Mouse (Mus musculus) liver, embryonic 12.5 days (tissue): ENCODE data around the gene Tmem123. TPM values are rescaled to one million over a fixed set of nuclear protein-coding genes. Genes with fewer than 3 reads are reported as not detected.

Experiments used
- ATAC-seq: fragments of 200-750 bp; cut with Nextera tagmentation; 2 replicates; pipeline ENCODE4 v1.8.0; 2017; ENCODE audit warnings: moderate number of reproducible peaks, mild to moderate bottlenecking, moderate library complexity
- H3K27ac ChIP-seq: fragments of 300-500 bp; sonication (generic); 2 replicates; pipeline ENCODE4 v1.5.1; 2016; ENCODE audit warnings: mild to moderate bottlenecking
- H3K27me3 ChIP-seq: fragments of 300-500 bp; sonication (generic); replicated peaks from 2 replicates; pipeline ENCODE4 v1.6.1; 2016; ENCODE audit warnings: mild to moderate bottlenecking, moderate library complexity
- H3K36me3 ChIP-seq: fragments of 300-500 bp; sonication (generic); 2 replicates; pipeline ENCODE4 v1.6.1; 2016; ENCODE audit warnings: mild to moderate bottlenecking, moderate library complexity
- H3K4me1 ChIP-seq: fragments of 300-500 bp; sonication (generic); 2 replicates; pipeline ENCODE4 v1.6.1; 2016
- H3K4me2 ChIP-seq: fragments of 300-500 bp; sonication (generic); 2 replicates; pipeline ENCODE4 v1.6.1; 2016; ENCODE audit warnings: mild to moderate bottlenecking, moderate library complexity
- H3K4me3 ChIP-seq: fragments of 300-500 bp; sonication (generic); 2 replicates; pipeline ENCODE4 v1.5.1; 2016; ENCODE audit warnings: mild to moderate bottlenecking, moderate library complexity
- H3K9ac ChIP-seq: fragments of 300-500 bp; sonication (generic); 2 replicates; pipeline ENCODE4 v1.6.1; 2016; ENCODE audit warnings: mild to moderate bottlenecking, moderate library complexity
- H3K9me3 ChIP-seq: fragments of 300-500 bp; sonication (generic); replicated peaks from 2 replicates; pipeline ENCODE4 v1.6.1; 2016; ENCODE audit warnings: mild to moderate bottlenecking, moderate library complexity
- WGBS: fragments of 180-500 bp; shearing (Covaris S2); methylation state at CpG from one replicate; pipeline ENCODE4 v1.1.7; 2016; ENCODE audit not compliant: insufficient replicate concordance; 5-methylcytosine and 5-hydroxymethylcytosine counted together
- polyA plus RNA-seq: library from polyadenylated mRNA; unstranded; fragments of >200 nt; fragmentation: Nextera tagmentation; extraction: Ambion mirVana; gene quantifications from 2 replicates; pipeline ENCODE4 v1.2.1, GENCODE M21; 2016

Gene Tmem123
- polyA plus RNA-seq, 1 experiment from 2014 or later = 59.4 TPM

GRCm38 (mm10) chr9:7776940-7777339 lies 13.1 kb downstream of the Tmem123 start:
- Histone ChIP-seq H3K9me3 (no peaks in the 10 kb centered on the region), H3K36me3 (peaks cover 68% of the 10 kb centered on the region), H3K4me2 (no peak overlapping the region), H3K27ac (no peak overlapping the region), H3K4me1 (peaks cover 60% of the 10 kb centered on the region), H3K4me3 (no peak overlapping the region), H3K9ac (no peak overlapping the region), H3K27me3 (no peaks in the 10 kb centered on the region)
- no peak for ATAC-seq
- 92% methylated on average over 1 of the region's 1 CpGs for WGBS

DNA sequence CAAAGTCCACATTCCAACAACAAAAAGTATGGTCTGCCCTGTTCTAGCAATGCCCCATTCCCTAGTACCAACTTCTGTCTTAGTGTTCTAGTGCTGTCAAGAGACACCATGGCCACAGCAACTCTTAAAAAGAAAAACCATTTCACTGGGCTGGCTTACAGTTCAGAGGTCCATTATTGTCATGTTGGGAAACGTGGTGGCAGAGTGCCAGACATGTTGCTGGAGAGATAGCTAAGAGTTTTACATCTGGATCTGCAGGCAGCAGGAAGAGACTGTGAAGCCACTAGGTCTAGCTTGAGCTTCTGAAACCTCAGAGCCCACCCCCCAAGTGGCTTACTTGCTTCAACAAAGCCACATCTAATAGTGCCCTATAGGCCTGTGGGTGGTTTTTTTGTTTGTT lies 13.8 kb downstream of the Tmem123 start:
- H3K9me3 ChIP-seq = no peaks in the 10 kb centered on the region
- ATAC-seq = no peak
- 54% methylated on average over 1 of the region's 1 CpGs for WGBS
- H3K4me3 ChIP-seq = no peak overlapping the region
- H3K4me2 ChIP-seq = no peak overlapping the region
- peaks cover 61% of the 10 kb centered on the region for H3K36me3 ChIP-seq
- peaks cover 60% of the 10 kb centered on the region for H3K4me1 ChIP-seq
- H3K27ac ChIP-seq = no peak overlapping the region
- H3K9ac ChIP-seq = no peak overlapping the region
- H3K27me3 ChIP-seq = no peaks in the 10 kb centered on the region

DNA sequence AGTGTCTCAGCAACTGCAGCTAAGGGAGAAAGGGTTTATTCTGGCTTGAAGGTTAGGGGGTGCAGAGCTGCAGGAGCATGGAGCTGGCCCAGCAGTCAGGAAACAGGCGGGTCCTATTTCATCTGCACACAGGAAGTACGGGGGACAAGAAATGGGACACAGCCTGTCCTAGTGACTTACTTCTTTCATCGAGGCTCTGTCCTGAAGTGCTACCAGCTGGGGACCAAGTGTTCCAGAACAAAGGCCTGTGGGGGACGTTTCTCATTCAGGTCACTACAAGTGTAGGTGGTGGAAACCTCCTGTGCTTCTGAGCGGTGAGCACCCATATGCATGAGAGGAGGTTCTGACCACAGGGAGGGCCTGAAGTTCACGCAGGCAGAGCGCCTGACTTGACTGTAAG lies 14.9 kb downstream of the Tmem123 start:
- ATAC-seq = no peak
- no peaks in the 10 kb centered on the region for H3K9me3 ChIP-seq
- no peak overlapping the region for H3K4me3 ChIP-seq
- H3K9ac ChIP-seq = no peak overlapping the region
- peaks cover 62% of the 10 kb centered on the region for H3K4me1 ChIP-seq
- H3K36me3 ChIP-seq = peaks cover 58% of the 10 kb centered on the region
- no peak overlapping the region for H3K4me2 ChIP-seq
- H3K27ac ChIP-seq = no peak overlapping the region; the same call in 1 of the 2 replicates
- 74% methylated on average over 7 of the region's 7 CpGs for WGBS
- H3K27me3 ChIP-seq = no peaks in the 10 kb centered on the region

- Histone ChIP-seq H3K4me1 (peaks cover 57% of the 10 kb centered on the region), H3K27ac (peak overlapping the region; percentile 77), H3K9me3 (no peaks in the 10 kb centered on the region), H3K4me3 (no peak overlapping the region), H3K4me2 (peak overlapping the region; percentile 50), H3K36me3 (peaks cover 64% of the 10 kb centered on the region), H3K27me3 (no peaks in the 10 kb centered on the region), H3K9ac (no peak overlapping the region)
- no peak for ATAC-seq
- WGBS = 57% methylated on average over 4 of the region's 4 CpGs
These were observed 15.9 kb downstream of the Tmem123 start for GRCm38 (mm10) chr9:7779786-7780185.

DNA sequence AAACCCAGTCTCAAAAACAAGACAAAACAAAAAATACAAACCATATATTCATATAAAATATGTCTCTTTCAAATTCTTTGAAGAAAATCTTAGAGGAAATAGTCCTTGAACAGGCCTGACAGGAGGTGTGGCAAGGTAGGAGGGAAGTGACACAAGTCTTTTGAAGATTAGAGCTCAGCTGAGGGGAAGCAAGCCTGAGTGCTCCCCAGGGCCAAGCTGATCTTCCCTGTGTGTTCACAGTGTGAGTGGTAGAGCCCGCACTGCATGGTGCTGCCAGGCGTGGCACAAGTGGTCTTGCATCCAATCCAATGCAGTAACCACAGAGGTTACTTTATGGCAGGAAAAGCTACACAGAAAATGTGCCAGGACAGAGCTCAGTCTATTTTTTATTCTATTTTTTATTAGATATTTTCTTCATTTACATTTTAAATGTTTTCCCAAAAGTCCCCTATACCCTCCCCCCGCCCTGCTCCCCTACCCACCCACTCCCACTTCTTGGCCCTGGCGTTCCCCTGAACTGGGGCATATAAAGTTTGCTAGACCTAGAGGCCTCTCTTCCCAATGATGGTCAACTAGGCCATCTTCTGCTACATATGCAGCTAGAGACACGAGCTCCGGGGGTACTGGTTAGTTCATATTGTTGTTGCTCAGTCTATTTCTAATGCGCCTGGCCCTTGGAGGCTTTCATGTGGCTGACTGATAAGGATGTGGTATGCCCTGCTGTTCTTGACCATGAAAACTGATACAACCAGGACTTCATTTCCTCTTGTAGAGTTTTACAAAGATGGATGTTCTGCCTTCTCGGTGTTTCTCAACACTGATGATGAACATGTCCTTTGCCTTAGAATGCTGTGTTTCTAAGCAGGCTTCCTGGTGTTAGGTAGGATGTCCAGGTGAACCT lies 16.7 kb downstream of the Tmem123 start:
- ATAC-seq = peak; percentile 86
- Histone ChIP-seq H3K4me3 (no peak overlapping the region), H3K9ac (peak overlapping the region; percentile 24; the same call in 1 of the 2 replicates), H3K36me3 (peaks cover 71% of the 10 kb centered on the region), H3K9me3 (no peaks in the 10 kb centered on the region), H3K4me1 (peaks cover 53% of the 10 kb centered on the region), H3K27ac (peak overlapping the region; percentile 77), H3K4me2 (peak overlapping the region; percentile 50), H3K27me3 (no peaks in the 10 kb centered on the region)
- 35% methylated on average over 8 of the region's 8 CpGs for WGBS

GRCm38 (mm10) chr9:7783823-7784614 lies 20.2 kb downstream of the Tmem123 start:
- Histone ChIP-seq H3K4me1 (peaks cover 62% of the 10 kb centered on the region), H3K4me3 (no peak overlapping the region), H3K27me3 (no peaks in the 10 kb centered on the region), H3K9me3 (no peaks in the 10 kb centered on the region), H3K4me2 (no peak overlapping the region), H3K27ac (no peak overlapping the region), H3K9ac (no peak overlapping the region), H3K36me3 (peaks cover 61% of the 10 kb centered on the region)
- ATAC-seq = no peak
- WGBS = 81% methylated on average over 15 of the region's 15 CpGs

DNA sequence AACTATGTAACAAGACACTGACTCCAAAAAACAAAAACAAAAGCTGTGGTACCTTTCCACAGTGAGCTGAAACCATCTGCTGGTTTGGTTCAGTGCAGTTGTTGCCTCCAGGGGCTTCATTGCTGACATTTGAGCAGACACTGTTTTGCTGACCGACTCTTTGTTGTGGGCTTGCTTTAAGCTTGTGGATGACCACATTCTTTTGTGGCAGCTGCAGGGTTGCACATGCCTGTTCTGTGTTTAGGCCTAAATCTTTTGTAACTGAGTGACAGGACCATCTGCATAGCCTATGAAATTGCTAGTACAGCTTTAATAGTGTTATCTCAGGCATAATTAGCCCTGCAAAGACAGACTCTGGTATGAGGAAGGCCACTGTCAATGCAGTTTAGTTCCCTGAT lies 20.8 kb downstream of the Tmem123 start:
- Histone ChIP-seq H3K27me3 (no peaks in the 10 kb centered on the region), H3K36me3 (peaks cover 58% of the 10 kb centered on the region), H3K9ac (no peak overlapping the region), H3K9me3 (no peaks in the 10 kb centered on the region), H3K4me1 (peaks cover 62% of the 10 kb centered on the region), H3K4me2 (no peak overlapping the region), H3K27ac (no peak overlapping the region), H3K4me3 (no peak overlapping the region)
- no peak for ATAC-seq
- WGBS = 63% methylated on average over 1 of the region's 1 CpGs

- ATAC-seq = no peak
- Histone ChIP-seq H3K36me3 (peaks cover 63% of the 10 kb centered on the region), H3K9me3 (no peaks in the 10 kb centered on the region), H3K4me1 (peaks cover 62% of the 10 kb centered on the region), H3K27ac (no peak overlapping the region), H3K9ac (no peak overlapping the region), H3K4me2 (no peak overlapping the region), H3K27me3 (no peaks in the 10 kb centered on the region), H3K4me3 (no peak overlapping the region)
- 85% methylated on average over 3 of the region's 3 CpGs for WGBS
These were observed 21.6 kb downstream of the Tmem123 start for GRCm38 (mm10) chr9:7785396-7785795.

GRCm38 (mm10) chr9:7786086-7786485 lies 22.2 kb downstream of the Tmem123 start:
- Histone ChIP-seq H3K4me1 (peaks cover 62% of the 10 kb centered on the region), H3K27me3 (no peaks in the 10 kb centered on the region), H3K27ac (0 out of 2 replicates have a peak overlapping the region, but pooled peaks have one; percentile 32), H3K36me3 (peaks cover 67% of the 10 kb centered on the region), H3K4me2 (no peak overlapping the region), H3K9ac (no peak overlapping the region), H3K9me3 (no peaks in the 10 kb centered on the region), H3K4me3 (no peak overlapping the region)
- 88% methylated on average over 7 of the region's 7 CpGs for WGBS
- no peak for ATAC-seq

- Histone ChIP-seq H3K27ac (peak overlapping the region; percentile 31), H3K4me2 (no peak overlapping the region), H3K9me3 (no peaks in the 10 kb centered on the region), H3K4me3 (no peak overlapping the region), H3K27me3 (no peaks in the 10 kb centered on the region), H3K36me3 (peaks cover 72% of the 10 kb centered on the region), H3K4me1 (peaks cover 63% of the 10 kb centered on the region), H3K9ac (no peak overlapping the region)
- 79% methylated on average over 6 of the region's 6 CpGs for WGBS
- ATAC-seq = no peak
These were observed 24.6 kb downstream of the Tmem123 start for GRCm38 (mm10) chr9:7788411-7788810.

GRCm38 (mm10) chr9:7789764-7790575 lies 26.1 kb downstream of the Tmem123 start:
- peak; percentile 34 for ATAC-seq
- H3K36me3 ChIP-seq = peaks cover 69% of the 10 kb centered on the region
- peak overlapping the region; percentile 43; the same call in 1 of the 2 replicates for H3K9ac ChIP-seq
- WGBS = 56% methylated on average over 8 of the region's 8 CpGs
- no peaks in the 10 kb centered on the region for H3K27me3 ChIP-seq
- peaks cover 55% of the 10 kb centered on the region for H3K4me1 ChIP-seq
- no peaks in the 10 kb centered on the region for H3K9me3 ChIP-seq
- no peak overlapping the region for H3K4me3 ChIP-seq
- H3K27ac ChIP-seq = peak overlapping the region; percentile 80
- H3K4me2 ChIP-seq = peak overlapping the region; percentile 57
